Mouse (Mus musculus) thymus, postnatal 36 days (tissue): ENCODE measurements at regions not wholly inside any gene's neighbourhood (a gene's known extent, or its start where the extent isn't known, plus 50 kb on each side); places are given as distances from the start of the nearest gene placed in this dataset.

ENCODE experiments used
- DNase-seq, 2 experiments: peaks; one replicate each; pipeline ENCODE4 v3.0.0; 2022; ENCODE audit warnings: mixed read lengths in 2 of 2

DNA sequence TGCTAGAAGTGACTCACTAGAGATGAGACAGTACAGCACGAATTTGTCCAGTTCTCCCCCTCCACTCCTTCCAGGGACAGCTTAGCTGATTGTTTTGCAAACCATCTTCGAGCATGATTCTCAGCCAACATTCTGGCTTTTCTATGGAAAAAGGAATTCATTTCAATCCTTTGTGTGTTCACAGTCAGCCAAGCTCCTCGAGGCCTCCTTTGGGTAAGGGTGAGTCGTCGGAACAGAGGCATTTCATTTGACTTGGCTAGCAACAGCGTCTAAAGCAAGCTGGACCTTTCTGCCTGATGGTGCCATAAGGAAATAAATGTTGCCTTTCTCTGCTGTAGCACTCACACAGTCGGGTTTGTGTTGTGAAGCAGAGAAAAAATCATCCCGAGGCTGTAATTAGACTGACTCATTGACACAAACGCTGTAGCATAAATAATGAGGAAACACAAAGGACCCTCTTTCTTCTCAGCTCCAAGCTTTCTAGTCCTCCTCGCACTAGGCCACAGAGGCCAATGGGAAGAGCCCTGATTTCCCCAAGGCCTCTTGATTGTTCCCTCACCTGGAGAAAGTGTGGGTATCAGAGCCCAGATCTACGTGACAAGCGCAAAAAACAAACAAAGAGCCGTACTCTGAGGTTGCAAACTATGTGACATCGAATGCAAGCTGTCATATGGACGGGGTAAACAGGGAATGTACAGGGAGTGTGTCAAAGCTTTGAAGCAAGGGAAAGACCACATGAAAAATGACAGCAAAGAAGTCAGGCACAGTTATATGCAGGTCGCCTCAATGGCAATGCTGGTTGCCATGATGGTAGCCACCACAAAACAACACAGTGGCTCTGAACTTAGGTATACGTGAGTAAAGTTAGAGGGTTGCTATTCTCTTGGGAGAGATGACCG is 232.3 kb downstream of the Rnd3 start:
- no peak for DNase-seq

DNA sequence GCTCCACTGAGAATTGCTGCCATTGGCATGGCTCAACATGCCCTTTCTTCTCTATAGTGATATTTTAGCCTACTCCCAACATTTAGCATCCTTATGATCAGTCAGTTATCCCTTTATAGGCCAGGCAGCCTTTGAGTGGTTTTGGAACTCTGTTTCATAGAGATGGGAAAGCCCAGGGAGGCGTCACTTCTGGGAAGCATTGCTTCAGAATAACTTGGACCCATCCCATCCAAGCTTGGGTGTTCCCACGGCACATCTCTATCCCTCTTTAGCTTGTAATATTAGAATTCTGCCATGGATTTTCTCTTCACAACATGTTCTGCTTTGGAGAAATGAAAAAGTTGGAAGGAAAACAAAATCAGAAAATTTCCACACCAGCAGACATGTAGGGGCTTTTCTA is 233.8 kb downstream of the Rnd3 start:
- no peak for DNase-seq

DNA sequence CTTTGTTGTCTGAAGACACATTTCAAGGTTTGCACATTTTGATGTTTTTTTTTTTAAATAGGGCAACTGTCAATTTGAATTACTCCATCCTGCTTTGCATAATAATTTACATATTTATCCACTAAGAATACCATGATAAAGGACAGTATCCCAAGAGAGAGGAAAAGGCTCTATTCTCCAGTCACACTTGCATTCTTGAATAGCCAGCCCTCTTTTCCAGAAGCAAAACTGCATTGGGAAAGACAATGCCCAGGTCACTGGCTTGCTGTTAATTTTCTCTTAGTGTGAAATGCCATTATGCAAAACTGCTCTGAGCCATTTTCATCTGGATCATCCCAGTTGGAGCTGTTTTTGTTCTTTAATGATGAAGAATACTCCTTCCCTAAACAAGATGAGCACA is 234.7 kb downstream of the Rnd3 start:
- DNase-seq, result no peak

DNA sequence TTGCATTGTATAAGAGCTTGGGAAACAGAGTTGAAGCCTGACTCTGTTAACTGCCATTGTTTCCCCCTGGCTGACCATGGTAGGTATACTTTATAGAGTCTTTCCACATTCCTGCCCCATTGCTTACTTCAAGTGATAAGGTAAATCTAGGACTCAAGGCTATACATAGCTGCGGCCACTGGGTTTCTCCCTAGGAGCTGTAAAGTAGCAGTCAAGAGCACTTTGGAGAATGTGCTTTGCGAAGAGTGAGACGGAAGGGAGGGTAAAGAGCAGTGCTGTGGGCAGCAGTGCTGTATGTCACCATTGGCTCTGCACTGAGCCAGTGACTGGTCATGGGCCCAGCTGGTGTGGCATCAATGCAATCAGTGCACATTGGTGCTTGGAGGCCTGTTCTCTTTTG is 240.1 kb downstream of the Rnd3 start:
- no peak for DNase-seq

DNA sequence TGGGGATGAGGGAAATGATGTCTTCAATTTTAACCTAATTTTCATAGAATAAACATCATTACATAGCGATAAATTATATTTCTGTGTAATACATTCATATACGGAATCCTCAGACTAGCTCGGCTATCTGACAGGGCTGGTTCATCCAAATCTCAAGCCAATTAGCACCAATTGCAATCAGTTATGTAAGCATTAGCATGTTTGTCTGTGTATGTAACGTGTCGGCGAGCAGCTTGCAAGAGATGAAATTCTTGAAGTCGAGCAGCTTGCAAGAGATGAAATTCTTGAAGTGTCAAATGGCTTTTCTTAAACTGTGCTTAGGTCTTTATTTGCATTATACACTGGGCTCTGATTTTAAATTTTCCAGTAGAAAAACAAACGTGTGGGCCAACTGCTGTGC is 246.2 kb downstream of the Rnd3 start:
- DNase-seq, result no peak

DNA sequence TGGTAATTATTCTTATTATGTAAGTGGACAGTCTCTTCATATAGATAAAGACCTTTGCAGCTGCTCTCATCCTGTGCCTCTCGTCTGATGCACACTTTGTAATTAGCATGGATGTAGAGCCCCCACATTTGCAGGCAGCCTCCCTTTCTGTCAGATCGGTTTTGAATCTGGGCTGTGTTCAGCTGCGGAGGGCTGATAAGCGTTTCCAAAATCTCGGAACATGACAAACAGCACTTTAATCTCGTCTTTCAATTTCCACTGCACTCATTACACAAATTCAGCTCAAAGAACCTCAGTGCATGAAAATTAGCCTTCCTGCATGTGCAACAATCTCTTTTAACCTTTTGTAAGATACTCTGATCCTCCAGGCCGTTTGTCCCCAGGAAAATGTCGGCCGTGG is 246.7 kb downstream of the Rnd3 start:
- no peak for DNase-seq

DNA sequence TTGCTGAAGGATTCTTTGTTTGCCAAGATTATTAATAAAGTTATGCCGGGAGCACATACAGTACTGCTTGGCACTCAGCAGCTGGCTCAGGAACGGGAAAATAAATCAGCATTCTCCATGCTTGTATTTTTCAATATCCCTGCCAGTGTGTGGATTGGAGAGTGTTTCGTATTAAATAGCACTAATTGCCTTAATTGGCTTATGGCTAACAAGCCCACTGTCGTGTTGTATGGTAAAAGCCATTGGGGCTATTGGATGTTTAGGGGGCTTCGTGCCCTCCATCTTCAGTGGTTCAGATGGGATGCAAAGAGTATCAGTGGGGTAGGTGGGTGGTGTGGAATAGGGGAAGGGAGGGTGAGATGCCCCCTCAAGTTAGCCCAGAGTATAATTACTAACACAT is 259.9 kb downstream of the Rnd3 start:
- no peak for DNase-seq

DNA sequence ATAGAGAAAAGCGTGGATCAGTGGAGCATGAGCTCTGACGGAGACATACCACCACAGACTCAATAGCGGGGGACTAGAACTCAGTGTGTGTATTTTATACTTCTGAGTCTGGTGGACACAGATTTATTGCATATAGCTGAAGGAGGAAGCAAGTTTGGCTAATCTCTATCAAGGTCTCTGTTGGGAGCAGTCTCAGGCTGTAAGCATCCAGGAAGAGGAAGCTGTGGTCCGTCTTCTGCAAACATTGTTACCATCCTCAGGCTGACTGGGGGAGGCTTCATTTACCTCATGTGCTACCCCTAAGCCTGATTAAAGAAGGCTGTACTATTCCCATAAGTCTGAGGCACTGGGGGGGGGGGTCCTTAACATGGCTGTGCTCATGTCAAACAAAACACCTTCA is 261.0 kb downstream of the Rnd3 start:
- no peak for DNase-seq

DNA sequence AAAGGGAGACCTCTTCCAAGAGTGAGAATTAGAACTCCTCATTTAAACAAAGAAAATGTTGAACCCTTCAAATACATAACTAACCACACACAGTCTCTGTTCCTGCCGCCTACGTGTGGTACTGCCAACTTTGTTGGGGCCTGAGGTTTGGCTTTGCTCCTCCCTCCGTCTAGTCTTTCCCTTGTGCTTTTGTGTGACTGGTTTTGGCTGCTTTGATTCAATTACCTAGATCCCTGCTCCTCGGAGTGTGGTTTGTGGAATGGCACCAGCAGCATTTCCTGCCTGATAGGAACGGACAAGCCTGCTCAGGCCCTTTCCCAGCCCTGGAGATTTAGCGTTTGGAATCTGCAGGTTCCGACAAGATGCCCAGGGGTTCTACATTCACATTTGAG is 263.0 kb downstream of the Rnd3 start:
- no peak for DNase-seq

DNA sequence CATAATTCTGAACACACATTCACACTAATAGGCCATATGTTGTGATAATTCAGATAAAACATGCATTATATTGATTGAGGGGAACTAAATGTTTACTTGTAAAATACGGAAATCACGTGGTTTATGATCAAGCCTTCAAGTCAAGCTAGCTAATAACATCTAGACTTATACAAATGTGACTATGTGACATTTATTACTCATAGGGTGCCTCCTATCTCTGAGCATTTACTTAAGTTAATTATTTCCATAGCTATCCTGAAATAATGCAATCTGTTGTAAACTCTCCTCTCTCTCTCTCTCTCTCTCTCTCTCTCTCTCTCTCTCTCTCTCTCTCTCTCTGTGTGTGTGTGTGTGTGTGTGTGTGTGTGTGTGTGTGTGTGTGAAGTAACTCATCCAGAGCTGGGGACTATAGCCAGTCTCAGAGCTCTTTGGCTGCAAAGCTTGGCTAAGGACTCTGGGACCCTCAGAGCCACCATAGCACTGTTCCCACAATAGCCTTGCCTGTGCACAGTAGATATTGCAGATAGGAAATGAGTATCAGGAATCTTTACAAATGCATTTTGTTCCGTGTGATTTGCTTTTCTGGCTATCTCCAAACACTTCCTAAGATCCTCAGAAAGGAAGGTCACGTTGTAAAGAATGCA is 263.5 kb downstream of the Rnd3 start:
- no peak for DNase-seq

DNA sequence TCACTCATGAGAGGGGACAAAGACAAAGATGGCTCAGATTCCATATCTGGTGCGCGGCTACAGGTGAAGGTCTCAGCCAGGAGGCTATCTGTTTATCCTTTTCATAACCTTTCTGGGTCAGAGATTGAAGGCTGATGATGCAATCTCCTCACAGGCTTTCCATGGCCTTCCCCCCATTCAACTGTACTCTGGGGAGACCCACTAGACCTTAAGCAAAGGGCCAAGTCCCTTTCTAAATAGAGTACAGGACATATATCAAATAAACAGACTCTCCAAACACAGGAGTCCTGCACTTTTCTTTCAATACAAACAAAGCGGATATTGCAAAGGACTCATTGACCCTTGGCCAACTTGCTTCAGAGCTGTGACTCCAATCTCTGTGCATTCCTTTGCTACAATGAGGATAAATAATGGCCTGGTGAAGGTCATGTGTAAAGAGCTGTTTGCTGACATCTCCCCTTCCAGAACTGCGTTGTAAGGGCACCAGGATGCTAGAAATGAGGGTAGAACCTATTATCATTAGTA is 267.3 kb downstream of the Rnd3 start:
- DNase-seq, result no peak

DNA sequence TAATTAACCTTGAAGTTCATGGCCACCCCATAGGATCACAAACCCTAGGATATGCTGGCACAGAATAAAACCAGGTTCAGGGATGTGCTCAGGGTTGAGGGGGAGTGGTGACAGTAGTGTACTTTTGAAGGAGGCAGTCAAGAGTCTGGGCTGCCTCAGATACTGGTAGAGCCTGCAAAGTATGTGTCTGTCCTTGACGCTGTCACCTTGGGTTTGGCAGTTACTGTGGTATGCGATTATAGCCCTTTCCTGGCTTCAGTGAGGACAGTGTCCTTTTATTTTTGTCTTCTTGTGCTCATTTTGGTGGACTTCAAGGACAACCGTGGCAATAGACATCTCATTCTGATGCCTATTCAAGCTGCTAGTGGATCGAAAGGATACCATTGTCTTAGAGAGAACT is 268.1 kb downstream of the Rnd3 start:
- no peak for DNase-seq

DNA sequence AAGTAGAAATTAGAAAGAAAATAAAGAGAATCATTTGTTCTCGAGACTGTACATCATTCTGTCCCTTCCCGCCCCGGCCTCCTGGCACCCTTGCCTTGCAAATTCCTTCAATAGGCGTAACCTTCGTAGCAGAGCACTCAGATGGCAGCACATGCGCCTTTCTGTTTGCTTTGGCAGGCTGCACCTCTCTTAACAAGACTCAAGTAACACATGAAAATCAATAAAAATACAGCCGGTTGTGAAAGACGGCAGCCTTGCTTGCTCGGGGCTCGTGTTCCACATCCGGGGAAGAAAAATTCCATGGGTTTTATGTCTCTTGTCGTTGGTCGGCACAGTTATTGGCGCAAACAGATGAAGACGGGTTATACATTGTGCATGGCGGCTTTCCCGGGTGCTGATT is 271.2 kb downstream of the Rnd3 start:
- DNase-seq, result no peak

DNA sequence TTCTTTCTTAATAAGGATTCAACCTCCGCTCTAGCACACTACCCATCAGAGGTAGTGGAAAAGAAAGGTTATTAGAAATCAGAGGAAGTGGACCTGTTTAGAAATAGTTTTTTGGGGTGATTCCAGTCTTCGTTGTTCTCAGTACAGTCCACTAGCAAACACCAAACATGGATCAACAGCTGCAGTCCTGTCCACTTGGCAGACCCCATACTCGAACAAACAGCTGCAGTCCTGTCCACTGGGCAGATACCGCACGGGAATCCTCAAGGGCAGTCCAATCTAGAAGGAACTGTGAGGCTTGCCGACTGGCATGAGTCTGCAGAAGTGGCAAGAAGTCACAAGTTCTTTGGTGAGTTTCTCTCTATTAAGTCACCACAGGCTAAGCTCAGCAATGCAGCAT is 273.8 kb downstream of the Rnd3 start:
- DNase-seq, result no peak

DNA sequence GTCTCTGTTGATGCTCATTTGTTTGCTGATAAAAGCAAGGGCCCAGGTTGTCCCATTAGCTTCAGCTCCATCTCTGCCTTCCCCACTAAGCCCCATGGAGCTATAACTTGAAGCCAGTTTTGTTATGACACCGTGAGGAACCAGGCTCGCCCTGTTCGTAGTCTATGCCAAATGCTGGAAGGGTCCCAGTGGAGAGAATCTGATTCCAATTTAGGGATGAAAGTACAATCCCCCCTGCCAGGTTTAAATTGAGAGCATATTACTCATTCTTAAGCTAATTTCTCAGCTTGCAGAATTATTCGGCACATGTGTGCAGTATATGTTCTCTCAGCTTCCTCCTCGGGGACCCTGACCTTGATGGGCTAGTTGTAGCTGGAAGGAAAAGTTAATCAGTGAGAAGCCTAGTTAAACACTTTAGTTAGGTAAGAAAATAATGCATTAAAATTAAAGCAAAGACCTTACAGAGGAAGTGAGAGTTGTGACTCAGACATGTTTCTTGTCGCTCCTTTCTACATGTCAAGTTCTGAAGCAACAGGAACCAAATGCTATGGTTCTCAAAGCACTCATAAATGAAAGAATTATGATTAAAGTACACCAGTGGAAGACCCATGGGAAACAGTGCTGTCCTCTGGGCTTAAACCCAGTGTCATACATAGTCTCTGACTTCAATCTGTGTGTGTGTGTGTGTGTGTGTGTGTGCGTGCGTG is 295.2 kb downstream of the Rnd3 start:
- DNase-seq, result no peak

DNA sequence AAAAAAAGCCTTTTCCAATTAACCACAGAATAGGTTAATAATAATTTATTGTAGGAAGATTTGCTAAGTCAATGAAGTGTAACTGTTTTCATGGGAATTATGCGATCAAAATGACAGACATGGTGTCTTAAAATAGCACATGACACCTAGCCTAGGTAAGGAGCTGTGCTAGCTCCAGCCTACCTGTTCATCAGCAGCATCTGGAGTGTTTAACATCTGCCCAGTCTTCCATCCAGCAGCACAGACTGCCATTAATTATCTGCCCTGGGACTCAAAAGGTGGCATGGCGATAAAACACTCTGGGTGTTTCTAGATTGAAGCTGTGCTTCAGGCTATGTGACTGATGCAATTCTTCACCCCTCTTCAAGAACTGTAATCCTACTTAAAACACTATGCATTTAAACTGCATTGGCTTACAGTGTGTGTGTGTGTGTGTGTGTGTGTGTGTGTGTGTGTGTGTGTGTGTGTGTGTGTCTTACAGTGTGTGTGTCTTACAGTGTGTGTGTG is 296.4 kb downstream of the Rnd3 start:
- DNase-seq, result no peak

DNA sequence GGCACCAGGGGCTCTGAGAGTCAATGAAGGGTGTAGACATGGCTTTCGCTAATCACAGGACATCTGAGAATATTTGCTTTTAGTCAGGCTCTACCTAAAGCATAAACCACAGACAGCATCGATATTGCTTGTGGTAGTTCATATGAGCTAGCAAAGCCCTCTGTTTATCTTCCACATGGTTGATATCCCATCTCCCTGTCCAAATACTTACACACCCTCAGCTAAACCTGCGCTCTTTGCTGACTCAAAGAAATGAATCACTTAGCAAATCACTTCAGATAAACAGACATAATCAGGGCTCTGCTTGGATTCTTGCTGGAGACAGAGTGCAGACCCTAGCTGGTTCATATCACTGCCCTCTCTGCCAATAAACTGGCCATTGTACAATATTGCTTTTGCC is 298.8 kb downstream of the Rnd3 start:
- DNase-seq, result no peak

DNA sequence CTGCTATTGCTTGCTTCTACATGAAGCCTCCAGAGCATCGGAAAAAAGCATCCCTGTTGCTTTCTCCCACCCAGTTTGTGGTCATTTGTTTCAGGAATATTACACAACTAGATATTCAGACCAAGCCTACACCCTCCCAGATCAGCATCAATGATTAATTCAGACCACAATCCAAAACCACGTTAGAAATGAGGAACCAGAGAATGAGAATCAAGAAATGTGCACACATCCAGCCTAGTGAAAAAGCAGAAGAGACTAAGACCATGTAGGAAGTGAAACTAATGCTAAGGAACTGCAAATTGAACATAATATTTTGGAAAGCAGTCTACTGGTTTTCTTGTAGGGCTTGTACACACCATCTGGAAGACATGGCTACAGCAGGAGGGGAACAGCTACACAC is 307.0 kb downstream of the Rnd3 start:
- no peak for DNase-seq

DNA sequence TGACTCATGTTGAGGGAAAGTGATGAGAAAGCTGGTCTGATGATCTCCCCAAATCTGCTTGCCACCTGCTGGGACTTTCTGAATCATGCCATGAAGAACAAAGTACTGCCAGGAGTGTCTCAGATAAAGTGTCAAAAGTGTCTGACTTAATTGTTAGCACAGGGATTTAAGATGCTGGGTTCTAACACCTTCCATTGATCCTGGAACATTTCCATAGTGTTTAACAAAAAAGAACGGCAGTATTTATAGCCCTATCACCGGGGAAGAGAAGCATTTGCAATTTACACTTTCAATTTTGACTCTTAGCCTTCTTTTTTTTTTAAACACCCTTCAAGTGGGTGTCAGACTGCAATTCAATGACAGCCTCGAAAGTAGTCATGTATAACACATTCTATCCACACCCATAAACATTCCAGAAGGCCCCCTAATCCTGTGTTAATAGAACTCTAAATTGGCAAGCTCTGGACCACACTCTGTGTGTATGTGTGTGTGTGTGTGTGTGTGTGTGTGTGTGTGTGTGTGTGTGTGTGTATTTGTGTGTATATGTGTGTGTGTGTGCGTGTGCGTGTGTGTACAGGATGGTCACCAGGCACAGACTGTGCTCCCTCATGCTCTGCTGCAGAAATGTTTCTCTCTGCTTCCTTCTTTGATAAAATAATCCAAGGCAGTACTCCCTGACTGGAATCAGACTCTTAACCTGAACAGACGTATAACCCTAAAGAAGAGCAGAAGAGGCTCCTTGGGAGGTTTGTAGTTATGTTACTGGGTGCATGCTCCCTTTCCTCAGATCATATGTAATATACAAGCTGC is 313.2 kb downstream of the Rnd3 start:
- no peak for DNase-seq

DNA sequence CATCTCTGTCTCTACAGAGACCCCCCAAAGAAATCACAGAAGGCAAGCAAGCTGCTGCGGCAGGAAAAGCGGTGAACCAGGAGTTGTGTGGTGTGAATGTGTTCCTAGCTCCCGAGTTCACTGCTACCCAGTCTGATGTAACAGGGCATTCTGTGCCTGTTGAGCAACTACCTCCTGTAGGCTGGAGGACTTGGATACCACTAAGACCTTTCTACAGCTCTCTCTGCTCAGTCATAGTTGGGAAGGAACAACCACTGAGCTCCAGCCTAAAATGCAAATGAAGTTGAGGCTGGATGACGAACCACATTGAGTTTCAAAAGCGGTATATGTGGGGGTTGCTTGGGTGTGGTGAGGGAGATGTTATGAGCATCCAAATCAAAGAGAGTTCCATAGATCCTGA is 315.1 kb downstream of the Rnd3 start:
- no peak for DNase-seq

DNA sequence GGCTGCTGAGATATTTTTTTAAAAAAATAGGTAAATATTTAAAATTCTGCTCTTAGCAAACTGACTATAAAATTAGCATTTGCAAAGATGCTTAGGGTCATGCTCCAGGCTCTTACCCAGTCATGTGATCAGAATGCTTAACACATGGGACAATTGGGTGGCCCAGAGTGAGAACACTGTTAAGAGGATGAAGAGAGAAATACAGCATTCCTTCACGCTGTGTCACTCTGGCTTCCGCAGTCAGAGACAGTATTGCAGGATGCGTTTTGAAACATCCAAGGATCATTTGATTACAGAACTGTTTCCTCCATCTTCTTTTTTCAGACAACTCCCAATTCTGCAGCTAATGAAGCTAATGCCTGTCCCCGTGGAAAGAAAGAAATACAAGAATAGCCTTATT is 316.4 kb downstream of the Rnd3 start:
- DNase-seq, result no peak

DNA sequence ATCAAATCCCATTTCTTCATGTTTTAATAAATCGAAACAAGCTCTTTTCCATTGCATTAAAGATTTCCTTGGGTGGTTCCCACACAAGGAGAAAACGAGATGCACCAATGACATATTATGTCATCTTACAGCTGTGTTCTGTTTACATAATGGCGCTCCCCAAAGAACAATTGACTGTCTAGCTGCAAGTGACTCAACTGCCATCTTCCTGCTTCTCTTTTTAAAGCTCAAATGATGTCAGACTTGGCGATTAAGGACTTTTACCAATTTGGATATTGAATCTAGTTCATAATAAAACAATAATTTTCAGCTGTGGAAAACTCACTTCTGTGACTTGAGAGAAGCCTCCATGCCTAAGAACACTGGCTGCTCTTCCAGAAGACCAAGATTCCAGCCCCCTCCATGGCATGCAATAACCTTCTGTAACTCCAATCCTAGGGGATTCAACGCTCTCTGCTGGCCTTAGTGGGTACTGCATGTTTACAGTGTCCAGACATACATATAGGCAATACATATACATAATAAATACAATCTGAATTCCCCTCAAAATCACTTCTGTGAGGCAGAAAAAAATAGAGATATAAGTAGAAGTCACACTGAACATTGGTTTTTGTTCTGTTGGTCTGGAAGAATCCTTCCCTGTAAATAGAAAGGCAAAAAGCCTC is 318.7 kb downstream of the Rnd3 start:
- peak; percentile 7 to 9 for DNase-seq
